Mouse (Mus musculus): ENCODE results near the gene Shb. TPM values are rescaled to one million over a fixed set of nuclear protein-coding genes. Genes with fewer than 3 reads are reported as not detected.

Gene Shb
- total and polyA plus RNA-seq, 3 experiments, result 7.7 to 15.5 (median 8.6) TPM

- dilution Hi-C loops (cut with MboI; ENCODE audit: extremely low pct_ligation_motif_present, extremely low pct_unique_long_range_greater_than_20kb, low sequenced_read_pairs), result no loop called here
Measured at GRCm38 (mm10) chr4:45426724-45427457, 105.4 kb downstream of the Shb start.

GRCm38 (mm10) chr4:45423406-45423805 lies 108.9 kb downstream of the Shb start:
- H3K4me1 ChIP-seq (ENCODE audit: control insufficient read depth in 1 of 2, insufficient read depth in 2 of 2), result peaks cover 19 to 56% of the 10 kb centered on the region in 2 experiments
- no peak for DNase-seq (ENCODE audit: extremely low read depth)
- no peaks in the 10 kb centered on the region for H3K27me3 ChIP-seq (replicated peaks)
- dilution Hi-C loops (cut with MboI; ENCODE audit: extremely low pct_ligation_motif_present, extremely low pct_unique_long_range_greater_than_20kb, low sequenced_read_pairs), result no loop called here
- H3K4me2 ChIP-seq (ENCODE audit: insufficient read depth, low read depth, poor library complexity, severe bottlenecking), result no peak overlapping the region
- in situ Hi-C loops (cut with MboI; ENCODE audit: low pct_ligation_motif_present, low pct_unique_long_range_greater_than_20kb, low sequenced_read_pairs), result no loop called here
- H3K27ac ChIP-seq (ENCODE audit: insufficient read depth, low read depth), result no peak overlapping the region
- no peaks in the 10 kb centered on the region for H3K79me2 ChIP-seq (replicated peaks; ENCODE audit: control insufficient read depth, extremely low read depth, insufficient read depth, poor library complexity, severe bottlenecking)
- TF ChIP-seq RAD21 (IDR thresholded peaks at IDR 0.05; ENCODE audit: low read depth, low read length) (no peak), MEF2A (IDR thresholded peaks at IDR 0.05; ENCODE audit: borderline replicate concordance, low read depth, low read length) (no peak), ELF1 (IDR thresholded peaks at IDR 0.05; ENCODE audit: low read depth, low read length) (no peak), PAX5 (IDR thresholded peaks at IDR 0.05; ENCODE audit: low read length) (no peak), MAX (IDR thresholded peaks at IDR 0.05; ENCODE audit: low read length) (no peak), JUND (conservative IDR thresholded peaks at IDR 0.05; ENCODE audit: low read depth, low read length) (no peak), ZC3H11A (IDR thresholded peaks at IDR 0.05; ENCODE audit: low read depth, low read length) (no peak), MAFK (IDR thresholded peaks at IDR 0.05; ENCODE audit: insufficient replicate concordance, low read length) (no peak), NRF1 (IDR thresholded peaks at IDR 0.05; ENCODE audit: low read depth, low read length) (no peak), CTCF (conservative IDR thresholded peaks at IDR 0.05 in 1 of 2, IDR thresholded peaks at IDR 0.05 in 1 of 2; ENCODE audit: low read depth in 2 of 2, low read length in 2 of 2) (no peak), USF2 (conservative IDR thresholded peaks at IDR 0.05; ENCODE audit: low read depth, low read length) (no peak), CHD1 (IDR thresholded peaks at IDR 0.05; ENCODE audit: low read depth, low read length) (no peak), BHLHE40 (IDR thresholded peaks at IDR 0.05; ENCODE audit: low read depth, low read length) (no peak), KAT2A (IDR thresholded peaks at IDR 0.05; ENCODE audit: insufficient replicate concordance, low read length) (no peak), UBTF (IDR thresholded peaks at IDR 0.05; ENCODE audit: low read depth, low read length) (no peak), ETS1 (conservative IDR thresholded peaks at IDR 0.05; ENCODE audit: low read depth, low read length) (no peak)
- H3K9ac ChIP-seq (ENCODE audit: insufficient read depth, low read depth), result no peak overlapping the region
- H3K36me3 ChIP-seq (replicated peaks in 1 of 2; ENCODE audit: control insufficient read depth in 1 of 2, insufficient read depth in 1 of 2, low read length in 1 of 2), result peaks cover 0 to 56% of the 10 kb centered on the region in 2 experiments
- H3K9me3 ChIP-seq (replicated peaks; ENCODE audit: low read length), result no peaks in the 10 kb centered on the region
- H3K4me3 ChIP-seq (replicated peaks in 1 of 3; ENCODE audit: low read depth in 2 of 3, low read length in 2 of 3, poor library complexity in 1 of 3), result no peak overlapping the region

More at GRCm38 (mm10) chr4:45426724-45427457, 105.4 kb downstream of the Shb start:
- H3K27ac ChIP-seq (ENCODE audit: insufficient read depth, low read depth), result no peak overlapping the region
- in situ Hi-C loops (cut with MboI; ENCODE audit: low pct_ligation_motif_present, low pct_unique_long_range_greater_than_20kb, low sequenced_read_pairs), result loop anchor here (5.0 kb wide), 1 partner anchor 100 kb away; no protein-coding TSS in a partner anchor
- H3K79me2 ChIP-seq (replicated peaks; ENCODE audit: control insufficient read depth, extremely low read depth, insufficient read depth, poor library complexity, severe bottlenecking), result no peaks in the 10 kb centered on the region
- no peak overlapping the region for H3K4me2 ChIP-seq (ENCODE audit: insufficient read depth, low read depth, poor library complexity, severe bottlenecking)
- peaks cover 0 to 89% of the 10 kb centered on the region in 2 experiments for H3K36me3 ChIP-seq (replicated peaks in 1 of 2; ENCODE audit: control insufficient read depth in 1 of 2, insufficient read depth in 1 of 2, low read length in 1 of 2)
- H3K9ac ChIP-seq (ENCODE audit: insufficient read depth, low read depth), result no peak overlapping the region
- no peaks in the 10 kb centered on the region for H3K9me3 ChIP-seq (replicated peaks; ENCODE audit: low read length)
- H3K4me3 ChIP-seq (replicated peaks in 1 of 3; ENCODE audit: low read depth in 2 of 3, low read length in 2 of 3, poor library complexity in 1 of 3), result no peak overlapping the region
- TF ChIP-seq BHLHE40 (IDR thresholded peaks at IDR 0.05; ENCODE audit: low read depth, low read length), result no peak
- TF ChIP-seq UBTF (IDR thresholded peaks at IDR 0.05; ENCODE audit: low read depth, low read length), result no peak
- no peak for TF ChIP-seq ZKSCAN1 (IDR thresholded peaks at IDR 0.05; ENCODE audit: borderline replicate concordance, low read depth, low read length)
- no peak for TF ChIP-seq PAX5 (IDR thresholded peaks at IDR 0.05; ENCODE audit: low read length)
- TF ChIP-seq ZC3H11A (IDR thresholded peaks at IDR 0.05; ENCODE audit: low read depth, low read length), result no peak
- TF ChIP-seq CHD2 (IDR thresholded peaks at IDR 0.05; ENCODE audit: low read length), result no peak
- TF ChIP-seq JUND (conservative IDR thresholded peaks at IDR 0.05; ENCODE audit: low read depth, low read length), result no peak
- no peak for TF ChIP-seq TCF12 (IDR thresholded peaks at IDR 0.05; ENCODE audit: low read depth, low read length)
- no peak for TF ChIP-seq MXI1 (IDR thresholded peaks at IDR 0.05; ENCODE audit: low read depth, low read length)
- TF ChIP-seq ETS1 (conservative IDR thresholded peaks at IDR 0.05; ENCODE audit: low read depth, low read length), result no peak
- no peak for TF ChIP-seq MAZ (IDR thresholded peaks at IDR 0.05; ENCODE audit: low read depth, low read length)
- no peak for TF ChIP-seq SIN3A (IDR thresholded peaks at IDR 0.05; ENCODE audit: low read length)
- TF ChIP-seq HCFC1 (IDR thresholded peaks at IDR 0.05; ENCODE audit: low read depth, low read length), result no peak
- TF ChIP-seq EP300 (IDR thresholded peaks at IDR 0.05; ENCODE audit: low read length), result no peak
- TF ChIP-seq NRF1 (IDR thresholded peaks at IDR 0.05; ENCODE audit: low read depth, low read length), result no peak
- no peak for TF ChIP-seq MAX (IDR thresholded peaks at IDR 0.05; ENCODE audit: low read length)
- TF ChIP-seq NELFE (IDR thresholded peaks at IDR 0.05; ENCODE audit: low read depth, low read length), result no peak
- TF ChIP-seq POLR2A (IDR thresholded peaks at IDR 0.05; ENCODE audit: low read depth, low read length), result no peak
- TF ChIP-seq KAT2A (IDR thresholded peaks at IDR 0.05; ENCODE audit: insufficient replicate concordance, low read length), result no peak
- TF ChIP-seq ZMIZ1 (IDR thresholded peaks at IDR 0.05; ENCODE audit: low read depth, low read length), result no peak
- TF ChIP-seq GABPA (IDR thresholded peaks at IDR 0.05; ENCODE audit: insufficient replicate concordance, low read depth, low read length), result no peak
- no peak for TF ChIP-seq ELF1 (IDR thresholded peaks at IDR 0.05; ENCODE audit: low read depth, low read length)
- peak; percentile 53 for TF ChIP-seq RAD21 (IDR thresholded peaks at IDR 0.05; ENCODE audit: low read depth, low read length)
- peak in 1 of 2 experiments; percentile 56; a peak in 2 of 4 replicates for TF ChIP-seq CTCF (conservative IDR thresholded peaks at IDR 0.05 in 1 of 2, IDR thresholded peaks at IDR 0.05 in 1 of 2; ENCODE audit: low read depth in 2 of 2, low read length in 2 of 2)
- TF ChIP-seq ZNF384 (IDR thresholded peaks at IDR 0.05; ENCODE audit: low read depth, low read length), result no peak
- peak; percentile 41 for TF ChIP-seq SMC3 (IDR thresholded peaks at IDR 0.05; ENCODE audit: low read depth, low read length)
- no peaks in the 10 kb centered on the region for H3K27me3 ChIP-seq (replicated peaks)
- DNase-seq (ENCODE audit: extremely low read depth), result no peak
- peaks cover 8 to 24% of the 10 kb centered on the region in 2 experiments for H3K4me1 ChIP-seq (ENCODE audit: control insufficient read depth in 1 of 2, insufficient read depth in 2 of 2)

All from CH12.LX (cell line).